Mouse (Mus musculus) right cerebral cortex, postnatal 25 days (tissue): ENCODE data around the gene Aph1a.
"Not testable (repeated sequence)": the region's sequence is repeated elsewhere in the genome, so short reads cannot be mapped to it uniquely, and the experiment has no call there.

Experiments
- DNase-seq: peaks from one replicate; pipeline ENCODE4 v3.0.0; 2022

Gene Aph1a

GRCm38 (mm10) chr3:95889664-95890063 is 4.1 kb upstream of the Aph1a start:
- no peak for DNase-seq

DNA sequence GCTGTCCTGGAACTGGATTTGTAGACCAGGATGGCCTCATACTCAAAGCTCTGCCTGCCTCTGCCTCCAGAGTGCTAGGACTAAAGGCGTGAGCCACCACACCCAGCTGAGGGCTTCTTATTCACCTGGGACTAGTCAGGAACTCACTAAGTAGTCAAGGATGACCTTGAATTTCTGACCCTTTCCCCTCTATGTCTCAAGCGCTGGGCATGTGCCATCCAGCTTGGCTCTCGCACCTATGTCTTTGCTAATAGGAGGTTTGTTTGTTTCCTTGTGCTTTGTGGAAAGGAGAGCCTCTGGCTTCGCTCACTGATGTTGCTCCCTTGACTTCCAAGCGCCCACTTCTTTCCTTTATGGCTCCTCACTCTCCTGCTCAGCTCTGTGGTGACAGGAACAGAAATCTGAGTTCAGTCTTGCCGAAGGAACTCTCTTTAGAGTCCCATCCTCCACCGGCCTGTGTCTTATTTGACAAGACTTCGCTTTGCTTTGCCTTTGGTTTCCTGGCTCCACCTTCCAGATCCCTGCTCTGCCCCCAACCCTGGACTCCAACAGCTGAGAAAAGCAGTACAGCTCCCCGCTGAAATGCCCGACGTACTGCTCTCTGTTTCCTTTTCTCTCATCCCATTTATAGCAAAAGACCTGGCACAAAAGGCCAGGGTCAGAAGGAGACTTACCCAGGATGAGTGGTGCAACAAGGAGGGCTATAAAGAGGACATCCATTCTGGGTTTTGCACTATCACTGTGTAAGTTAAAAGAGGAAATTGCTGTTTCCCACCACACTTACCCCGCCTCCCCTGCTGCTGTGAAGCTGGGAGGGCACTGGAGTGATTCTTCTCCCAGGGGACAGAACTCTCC is 2.3 kb upstream of the Aph1a start, which contains the start of gene BC028528:
BC028528 (minus strand) TSS at position 795 of the 855 bp plus-strand sequence.
- DNase-seq, result no peak

- DNase-seq, result no peak
These were observed 1.4 kb upstream of the Aph1a start for GRCm38 (mm10) chr3:95892066-95893052.

- DNase-seq, result no peak
These were observed 643 bp upstream of the Aph1a start for GRCm38 (mm10) chr3:95893126-95893525.

DNA sequence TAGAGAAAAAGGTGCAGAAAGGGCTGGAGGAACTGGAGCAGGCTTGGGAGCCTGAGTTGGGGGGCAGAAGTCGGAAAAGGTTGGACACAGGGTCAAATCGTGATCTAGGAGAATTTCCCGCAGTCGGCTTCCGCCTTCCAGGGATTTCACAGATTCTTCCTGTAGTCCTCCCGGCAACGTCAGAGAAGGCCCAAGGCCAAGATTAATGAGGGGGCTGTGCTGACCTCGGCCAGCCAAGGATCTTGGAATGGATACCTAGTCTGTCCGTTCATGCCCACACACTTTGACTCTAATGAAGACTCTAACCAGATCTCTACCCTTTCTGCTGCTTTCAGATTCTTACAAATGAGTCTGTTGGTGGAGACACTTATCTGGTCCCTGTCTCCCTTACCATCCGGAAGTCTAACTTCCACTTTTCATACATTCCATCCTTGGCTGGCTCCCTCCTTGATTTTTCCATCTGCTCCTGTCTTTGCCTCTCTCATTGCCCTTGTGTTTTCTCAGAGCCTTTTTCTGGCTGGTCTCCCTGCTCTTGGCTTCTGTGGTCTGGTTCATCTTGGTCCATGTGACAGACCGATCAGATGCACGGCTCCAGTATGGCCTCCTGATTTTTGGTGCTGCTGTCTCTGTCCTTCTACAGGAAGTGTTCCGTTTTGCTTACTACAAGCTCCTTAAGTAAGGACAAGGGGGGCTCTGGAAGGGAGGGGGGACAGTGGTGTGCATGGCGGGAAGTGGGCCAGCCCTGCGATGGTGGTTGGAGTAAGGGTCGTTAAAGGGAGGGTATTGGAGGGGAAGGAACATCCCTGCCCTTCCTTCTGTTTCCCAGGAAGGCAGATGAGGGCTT is 770 bp downstream of the Aph1a start:
- peak; percentile 54 for DNase-seq

- not testable (repeated sequence) for DNase-seq
These were observed 1.7 kb downstream of the Aph1a start for GRCm38 (mm10) chr3:95895501-95895900.

DNA sequence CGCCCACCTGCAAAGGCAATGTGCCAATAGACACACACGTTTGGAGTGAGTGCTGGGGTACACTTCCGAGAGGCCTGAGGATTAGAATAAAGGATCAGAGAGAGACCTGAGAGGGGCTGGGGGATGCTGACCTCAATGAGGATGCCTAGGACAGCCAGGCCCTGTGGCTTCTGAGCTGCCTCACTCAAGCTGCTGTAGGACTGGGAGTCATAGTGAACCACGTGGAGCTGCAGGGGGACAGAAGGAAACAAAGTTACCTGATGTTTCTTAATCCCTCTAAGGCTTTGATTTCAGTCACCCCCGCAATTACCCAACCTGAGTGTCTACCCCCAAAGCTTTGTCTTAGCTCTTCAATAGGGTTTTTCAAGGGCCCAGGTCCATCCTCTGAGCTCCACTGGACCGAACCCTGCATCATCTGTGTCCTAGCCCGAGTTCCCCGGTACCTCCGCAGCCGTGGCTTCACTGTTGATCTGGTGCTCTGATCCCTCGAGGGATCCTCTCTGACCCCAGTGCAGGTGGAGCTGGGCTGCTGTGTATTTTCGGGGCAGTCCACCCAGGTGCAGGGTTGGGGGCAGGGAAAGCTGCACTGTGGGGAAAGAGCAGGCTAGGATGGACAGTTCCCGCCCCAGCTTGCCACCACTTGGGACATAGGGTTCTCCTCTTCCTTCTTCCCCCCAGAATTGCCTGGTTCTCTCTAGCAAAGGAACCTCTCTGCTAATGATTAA is 6.2 kb downstream of the Aph1a start:
- DNase-seq, result no peak

- DNase-seq, result no peak
These were observed 8.0 kb downstream of the Aph1a start for GRCm38 (mm10) chr3:95901616-95902372.

DNA sequence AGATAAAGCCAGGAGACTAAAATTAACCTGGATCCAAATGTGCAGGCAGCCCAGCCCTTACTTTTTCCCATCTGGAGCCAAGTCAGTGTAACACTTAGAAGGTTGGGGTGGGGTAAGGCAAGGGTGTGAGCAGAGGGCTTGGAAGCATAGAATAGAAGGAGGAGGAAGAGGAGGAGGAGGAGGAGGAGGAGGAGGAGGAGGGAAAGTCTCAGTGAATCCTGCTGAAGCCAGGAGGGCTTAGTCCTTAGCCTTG is 8.5 kb downstream of the Aph1a start:
- no peak for DNase-seq

- no peak for DNase-seq
These were observed 8.9 kb downstream of the Aph1a start for GRCm38 (mm10) chr3:95902643-95903042.

- DNase-seq, result no peak
These were observed 10.2 kb downstream of the Aph1a start for GRCm38 (mm10) chr3:95903753-95904502.

- no peak for DNase-seq
These were observed 10.8 kb downstream of the Aph1a start, which contains the start of gene Car14 for GRCm38 (mm10) chr3:95904568-95904967. Gene Car14 (minus strand): TSS chr3:95904691.

DNA sequence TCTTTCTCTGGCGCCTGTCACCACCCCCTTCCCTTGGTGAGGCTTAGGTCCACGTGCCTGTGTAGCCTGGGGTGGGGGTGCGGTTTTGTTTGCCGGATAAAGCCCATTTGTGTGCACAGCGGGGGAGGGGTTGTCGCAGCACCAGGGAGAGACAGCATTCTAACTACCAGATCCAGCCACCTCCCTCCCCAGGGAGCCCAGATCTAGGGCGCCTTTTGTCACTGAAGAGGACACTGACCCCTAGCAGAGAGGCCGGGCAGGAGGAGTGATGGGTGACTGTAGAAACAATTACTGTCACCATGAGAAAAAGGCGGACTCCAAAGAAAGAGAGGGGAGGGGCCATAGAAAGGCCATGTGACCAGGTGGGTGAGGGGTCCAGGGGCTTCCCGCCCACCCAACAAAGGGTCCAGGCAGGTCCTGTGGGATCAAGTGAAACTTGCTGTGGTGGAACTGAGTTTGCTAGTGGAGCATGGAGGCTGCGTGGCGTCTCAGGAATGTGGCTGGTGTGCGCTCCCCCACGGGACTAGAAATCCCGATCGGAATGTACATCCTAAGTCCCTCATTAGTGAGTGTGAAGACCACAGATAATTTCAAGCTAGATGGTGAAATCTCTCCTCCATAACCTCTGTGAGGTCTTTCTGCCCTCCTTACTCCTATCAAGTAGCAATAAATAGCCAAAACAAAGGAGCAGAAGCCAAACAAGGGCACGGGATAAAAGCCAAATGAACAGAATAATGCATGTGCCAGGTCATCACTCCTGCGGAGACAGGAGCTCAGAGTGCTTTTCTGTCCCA is 11.6 kb downstream of the Aph1a start:
- no peak for DNase-seq

GRCm38 (mm10) chr3:95905940-95906492 is 12.2 kb downstream of the Aph1a start:
- peak; percentile 43 for DNase-seq

- no peak for DNase-seq
These were observed 13.1 kb downstream of the Aph1a start for GRCm38 (mm10) chr3:95906860-95907259.

DNA sequence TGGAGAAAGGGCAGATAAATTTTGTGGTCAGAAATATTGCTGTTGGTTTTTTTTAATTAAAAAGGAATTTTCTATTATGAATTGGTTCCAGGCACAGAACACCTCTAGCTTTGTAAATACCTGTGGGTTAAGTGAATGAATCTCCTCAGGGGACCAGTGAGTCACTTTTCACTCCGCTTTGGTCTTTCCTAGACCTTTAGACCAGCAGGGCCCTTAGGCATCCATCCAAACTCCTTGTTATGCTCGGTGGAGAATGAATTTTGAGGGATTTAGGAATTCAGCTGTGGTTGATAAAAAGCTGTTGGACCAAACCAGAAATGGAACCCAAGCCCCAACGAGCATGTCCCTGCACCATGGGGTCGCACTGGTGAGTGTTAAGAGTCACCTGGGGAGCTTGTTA is 13.8 kb downstream of the Aph1a start:
- DNase-seq, result no peak

DNA sequence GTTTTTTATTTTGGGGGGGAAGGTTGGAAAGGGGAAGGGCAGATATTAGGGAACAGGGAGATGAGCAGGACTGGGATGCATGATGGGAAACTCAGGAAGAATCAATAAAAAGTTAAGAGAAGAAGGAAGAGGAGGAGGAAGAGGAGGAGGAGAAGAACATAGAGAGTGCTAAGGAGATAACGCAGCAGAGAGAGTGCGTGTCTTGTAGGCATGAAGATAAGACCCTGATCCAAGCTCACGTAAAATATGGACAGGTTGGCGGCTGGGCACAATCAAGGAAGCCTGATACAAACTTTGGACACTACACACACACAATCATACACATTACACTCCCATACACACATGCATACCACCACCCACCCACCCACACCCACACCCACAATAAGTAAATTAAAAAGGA is 20.9 kb downstream of the Aph1a start:
- no peak for DNase-seq

DNA sequence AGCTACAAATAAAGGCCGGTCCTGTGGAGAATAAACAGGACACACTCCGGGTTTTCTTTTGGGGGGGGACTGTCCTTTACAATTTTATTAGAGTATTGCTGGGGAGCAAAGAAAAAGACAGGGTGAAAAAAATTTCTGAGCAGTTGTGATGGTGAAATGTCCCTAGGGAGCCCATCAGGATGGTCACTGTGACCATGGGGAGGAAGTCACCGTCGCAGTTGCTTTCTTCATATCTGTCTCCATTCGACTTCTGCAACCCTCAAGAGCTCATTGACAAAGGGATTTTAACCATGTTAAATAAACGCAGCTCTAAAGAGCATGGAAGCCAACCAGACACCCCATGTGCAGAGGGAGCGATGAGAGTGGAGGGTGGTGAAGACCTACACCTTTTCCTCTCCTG is 23.0 kb downstream of the Aph1a start:
- no peak for DNase-seq

GRCm38 (mm10) chr3:95920532-95920931 is 26.8 kb downstream of the Aph1a start:
- not testable (repeated sequence) for DNase-seq
